Mouse (Mus musculus): ENCODE results near the gene Brk1. TPM values are rescaled to one million over a fixed set of nuclear protein-coding genes. Genes with fewer than 3 reads are reported as not detected.

Brk1 gene
- total and polyA plus RNA-seq, 3 experiments: 147 to 161 TPM; not detected in 1

GRCm38 (mm10) chr6:113658226-113658625, 53.7 kb downstream of the Brk1 start:
- H3K27ac ChIP-seq (ENCODE audit: control insufficient read depth, low read depth, low read length): no peak overlapping the region
- no peaks in the 10 kb centered on the region for H3K4me1 ChIP-seq (ENCODE audit: control insufficient read depth in 1 of 2, insufficient read depth in 2 of 2, low read length in 2 of 2)
- no peak overlapping the region for H3K4me3 ChIP-seq (ENCODE audit: control insufficient read depth in 1 of 2, insufficient read depth in 1 of 2, low read depth in 2 of 2, low read length in 2 of 2)
- no peak for DNase-seq (ENCODE audit: low read depth, low spot score)
- H3K9me3 ChIP-seq (replicated peaks; ENCODE audit: insufficient read depth, low read length): no peaks in the 10 kb centered on the region
- TF ChIP-seq NELFE (IDR thresholded peaks at IDR 0.05; ENCODE audit: low read depth, low read length): no peak
- no peak for TF ChIP-seq JUND (IDR thresholded peaks at IDR 0.05; ENCODE audit: low read depth, low read length)
- TF ChIP-seq TCF12 (IDR thresholded peaks at IDR 0.05; ENCODE audit: low read depth, low read length): no peak
- no peak for TF ChIP-seq GABPA (IDR thresholded peaks at IDR 0.05; ENCODE audit: low read depth, low read length)
- no peak for TF ChIP-seq POLR2A (IDR thresholded peaks at IDR 0.05; ENCODE audit: control insufficient read depth in 1 of 2, insufficient read depth in 1 of 2, low read depth in 1 of 2, low read length in 2 of 2, poor library complexity in 1 of 2)
- no peak for TF ChIP-seq UBTF (IDR thresholded peaks at IDR 0.05; ENCODE audit: borderline replicate concordance, insufficient read depth, low read depth, low read length)
- no peak for TF ChIP-seq CHD1 (IDR thresholded peaks at IDR 0.05; ENCODE audit: low read depth, low read length)
- TF ChIP-seq POLR2AphosphoS2 (IDR thresholded peaks at IDR 0.05; ENCODE audit: low read length): no peak
- no peak for TF ChIP-seq POLR2AphosphoS5 (IDR thresholded peaks at IDR 0.05; ENCODE audit: borderline replicate concordance, low read depth, low read length)
- TF ChIP-seq GATA1 (IDR thresholded peaks at IDR 0.05; ENCODE audit: low read depth, low read length): no peak
- no peak for TF ChIP-seq MXI1 (IDR thresholded peaks at IDR 0.05; ENCODE audit: low read depth, low read length)
- no peak for TF ChIP-seq ZMIZ1 (IDR thresholded peaks at IDR 0.05; ENCODE audit: low read depth, low read length)
- no peak for TF ChIP-seq SIN3A (IDR thresholded peaks at IDR 0.05; ENCODE audit: low read length)
- no peak for TF ChIP-seq ELF1 (IDR thresholded peaks at IDR 0.05; ENCODE audit: low read depth, low read length)
- no peaks in the 10 kb centered on the region for H3K27me3 ChIP-seq (ENCODE audit: control insufficient read depth in 1 of 2, insufficient read depth in 2 of 2, low read length in 2 of 2)
- H3K36me3 ChIP-seq (ENCODE audit: control insufficient read depth in 1 of 2, insufficient read depth in 2 of 2, low read length in 2 of 2): 0 out of 4 replicates have a peak, but pooled peaks cover 0 to 2% of the 10 kb centered on the region in 2 experiments
- H3K9ac ChIP-seq (ENCODE audit: control insufficient read depth, low read depth, low read length, poor library complexity, severe bottlenecking): no peak overlapping the region
- no peaks in the 10 kb centered on the region for H3K79me2 ChIP-seq (ENCODE audit: control insufficient read depth, insufficient read depth, low read length, poor library complexity)

- no peak overlapping the region for H3K9ac ChIP-seq (ENCODE audit: control insufficient read depth, low read depth, low read length, poor library complexity, severe bottlenecking)
- no peaks in the 10 kb centered on the region for H3K4me1 ChIP-seq (ENCODE audit: control insufficient read depth in 1 of 2, insufficient read depth in 2 of 2, low read length in 2 of 2)
- no peak for TF ChIP-seq GATA1 (IDR thresholded peaks at IDR 0.05; ENCODE audit: low read depth, low read length)
- TF ChIP-seq MAZ (IDR thresholded peaks at IDR 0.05; ENCODE audit: low read depth, low read length): no peak
- TF ChIP-seq EP300 (IDR thresholded peaks at IDR 0.05; ENCODE audit: low read depth in 1 of 2, low read length in 2 of 2): no peak
- no peak for TF ChIP-seq SMC3 (IDR thresholded peaks at IDR 0.05; ENCODE audit: low read depth, low read length)
- no peak for TF ChIP-seq UBTF (IDR thresholded peaks at IDR 0.05; ENCODE audit: borderline replicate concordance, insufficient read depth, low read depth, low read length)
- TF ChIP-seq KAT2A (conservative IDR thresholded peaks at IDR 0.05; ENCODE audit: low read depth, low read length): no peak
- TF ChIP-seq MYB (IDR thresholded peaks at IDR 0.05; ENCODE audit: low read depth, low read length): no peak
- TF ChIP-seq TBP (IDR thresholded peaks at IDR 0.05; ENCODE audit: low read depth, low read length): no peak
- TF ChIP-seq MYC (IDR thresholded peaks at IDR 0.05; ENCODE audit: low read depth, low read length): no peak
- no peak for TF ChIP-seq RAD21 (IDR thresholded peaks at IDR 0.05; ENCODE audit: low read depth, low read length)
- TF ChIP-seq POLR2A (IDR thresholded peaks at IDR 0.05; ENCODE audit: control insufficient read depth in 1 of 2, insufficient read depth in 1 of 2, low read depth in 1 of 2, low read length in 2 of 2, poor library complexity in 1 of 2): no peak
- no peak for TF ChIP-seq TAL1 (IDR thresholded peaks at IDR 0.05; ENCODE audit: low read length)
- no peak for TF ChIP-seq MEF2A (IDR thresholded peaks at IDR 0.05; ENCODE audit: extremely low read depth, insufficient replicate concordance, low read depth, low read length, poor library complexity, severe bottlenecking)
- no peak for TF ChIP-seq USF2 (IDR thresholded peaks at IDR 0.05; ENCODE audit: borderline replicate concordance in 1 of 2, insufficient read depth in 1 of 2, low read depth in 1 of 2, low read length in 2 of 2)
- TF ChIP-seq ELF1 (IDR thresholded peaks at IDR 0.05; ENCODE audit: low read depth, low read length): no peak
- no peak for TF ChIP-seq POLR2AphosphoS5 (IDR thresholded peaks at IDR 0.05; ENCODE audit: borderline replicate concordance, low read depth, low read length)
- no peak overlapping the region for H3K4me3 ChIP-seq (ENCODE audit: control insufficient read depth in 1 of 2, insufficient read depth in 1 of 2, low read depth in 2 of 2, low read length in 2 of 2)
- no peaks in the 10 kb centered on the region for H3K27me3 ChIP-seq (ENCODE audit: control insufficient read depth in 1 of 2, insufficient read depth in 2 of 2, low read length in 2 of 2)
- 0 out of 4 replicates have a peak, but pooled peaks cover 0 to 2% of the 10 kb centered on the region in 2 experiments for H3K36me3 ChIP-seq (ENCODE audit: control insufficient read depth in 1 of 2, insufficient read depth in 2 of 2, low read length in 2 of 2)
- no peaks in the 10 kb centered on the region for H3K79me2 ChIP-seq (ENCODE audit: control insufficient read depth, insufficient read depth, low read length, poor library complexity)
- DNase-seq (ENCODE audit: low read depth, low spot score): no peak
- H3K27ac ChIP-seq (ENCODE audit: control insufficient read depth, low read depth, low read length): no peak overlapping the region
- no peaks in the 10 kb centered on the region for H3K9me3 ChIP-seq (replicated peaks; ENCODE audit: insufficient read depth, low read length)
Observed at GRCm38 (mm10) chr6:113659648-113660491, 55.3 kb downstream of the Brk1 start.
